Comparison of ENCODE assay signal across 9 mouse cellular contexts in genomic region chr17:32753634-32754033, GRCm38 (mm10). TPM values are rescaled to one million over a fixed set of nuclear protein-coding genes. Genes with fewer than 3 reads are reported as not detected.
A peak's percentile ranks its signal among the peaks of the same experiment; 100 is the strongest.
DNase-seq lines count a peak whose midpoint lies in the region; ATAC-seq lines count a peak whose summit lies in the region.
"Had no signal": no experiment of that assay in that cellular context is flagged by ENCODE, and none has a peak within 500 bp of the region (broad histone marks: within the 10 kb centered on the region; RNA-seq: fewer than 3 reads in every experiment).

No protein-coding gene starts in this region.

- no peaks in the 10 kb centered on the region for H3K9me3 ChIP-seq in hindbrain, embryonic 11.5 days (ENCODE audit: control insufficient read depth, low read length)
- no peaks in the 10 kb centered on the region for H3K9me3 ChIP-seq in hindbrain, embryonic 12.5 days (replicated peaks)
- H3K9me3 ChIP-seq in kidney, embryonic 15.5 days (replicated peaks) = no peaks in the 10 kb centered on the region
- H3K9me3 ChIP-seq: lung, embryonic 15.5 days had no signal

- H3K4me1 ChIP-seq in hindbrain, embryonic 11.5 days (replicated peaks; ENCODE audit: control insufficient read depth, insufficient read depth, low read length) = no peaks in the 10 kb centered on the region
- no peaks in the 10 kb centered on the region for H3K4me1 ChIP-seq in hindbrain, embryonic 12.5 days
- H3K4me1 ChIP-seq in kidney, embryonic 15.5 days = no peaks in the 10 kb centered on the region
- H3K4me1 ChIP-seq: lung, embryonic 15.5 days had no signal

- ATAC-seq in hindbrain, embryonic 11.5 days (ENCODE audit: low FRiP score) = no peak
- no peak for ATAC-seq in hindbrain, embryonic 12.5 days (ENCODE audit: low FRiP score)
- no peak for ATAC-seq in kidney, embryonic 15.5 days (replicated peaks; ENCODE audit: low FRiP score)
- no peak for ATAC-seq in cerebellum, adult (ENCODE audit: insufficient number of reproducible peaks, low FRiP score, low TSS enrichment)

- no peak overlapping the region for H3K4me3 ChIP-seq in hindbrain, embryonic 11.5 days (ENCODE audit: low read depth, low read length)
- H3K4me3 ChIP-seq in hindbrain, embryonic 12.5 days = no peak overlapping the region
- H3K4me3 ChIP-seq in kidney, embryonic 15.5 days (replicated peaks) = no peak overlapping the region
- H3K4me3 ChIP-seq: lung, embryonic 15.5 days had no signal

- no peak overlapping the region for H3K9ac ChIP-seq in hindbrain, embryonic 11.5 days (ENCODE audit: low read depth, low read length)
- no peak overlapping the region for H3K9ac ChIP-seq in hindbrain, embryonic 12.5 days
- H3K9ac ChIP-seq in kidney, embryonic 15.5 days = no peak overlapping the region
- H3K9ac ChIP-seq: lung, embryonic 15.5 days had no signal

- no peaks in the 10 kb centered on the region for H3K27me3 ChIP-seq in hindbrain, embryonic 11.5 days (ENCODE audit: control insufficient read depth, insufficient read depth, low read length)
- no peaks in the 10 kb centered on the region for H3K27me3 ChIP-seq in hindbrain, embryonic 12.5 days
- no peaks in the 10 kb centered on the region for H3K27me3 ChIP-seq in kidney, embryonic 15.5 days
- H3K27me3 ChIP-seq: lung, embryonic 15.5 days had no signal

- H3K36me3 ChIP-seq in hindbrain, embryonic 11.5 days (ENCODE audit: control insufficient read depth, insufficient read depth, low read length) = no peaks in the 10 kb centered on the region
- no peaks in the 10 kb centered on the region for H3K36me3 ChIP-seq in hindbrain, embryonic 12.5 days
- no peaks in the 10 kb centered on the region for H3K36me3 ChIP-seq in kidney, embryonic 15.5 days
- H3K36me3 ChIP-seq: lung, embryonic 15.5 days had no signal

- no peak overlapping the region for H3K4me2 ChIP-seq in hindbrain, embryonic 11.5 days (replicated peaks; ENCODE audit: low read depth, low read length)
- H3K4me2 ChIP-seq in hindbrain, embryonic 12.5 days (replicated peaks) = no peak overlapping the region
- H3K4me2 ChIP-seq in kidney, embryonic 15.5 days = peak overlapping the region; percentile 22; the same call in 1 of the 2 replicates
- H3K4me2 ChIP-seq: lung, embryonic 15.5 days had no signal

- WGBS in hindbrain, embryonic 11.5 days = 11% methylated on average over 12 of the region's 12 CpGs
- 13% methylated on average over 12 of the region's 12 CpGs for WGBS in hindbrain, embryonic 12.5 days
- WGBS in kidney, embryonic 15.5 days = 18% methylated on average over 12 of the region's 12 CpGs

- H3K27ac ChIP-seq in hindbrain, embryonic 11.5 days (ENCODE audit: low read depth, low read length) = no peak overlapping the region
- H3K27ac ChIP-seq in hindbrain, embryonic 12.5 days = no peak overlapping the region
- no peak overlapping the region for H3K27ac ChIP-seq in kidney, embryonic 15.5 days
- H3K27ac ChIP-seq: lung, embryonic 15.5 days had no signal

- DNase-seq in hindbrain, embryonic 11.5 days (ENCODE audit: low spot score) = peak; percentile 51
- peak; percentile 87 for DNase-seq in R1 (ENCODE audit: low read depth, low spot score)
- peak; percentile 35 for DNase-seq in embryo, embryonic 9.5 days (ENCODE audit: extremely low spot score)
- peak; percentile 72 for DNase-seq in retina, embryonic 14.5 days (ENCODE audit: low spot score)
- no peak for DNase-seq in right cerebral cortex, adult 2 months (ENCODE audit: low spot score in 2 of 2)

RNA-seq across cellular contexts. Expression of gene Zfp871, which starts 34.5 kb away (rescaled TPM):
- 38.3 and 56.8 TPM in 2 replicates for polyA plus RNA-seq in hindbrain, embryonic 11.5 days (2014; fragmentation: Nextera tagmentation; extraction: Ambion mirVana)
- polyA plus RNA-seq in hindbrain, embryonic 12.5 days (2016; fragmentation: Nextera tagmentation; extraction: Ambion mirVana) = 47.6 and 49.9 TPM in 2 replicates
- 31.2 and 33.4 TPM in 2 replicates for polyA plus RNA-seq in kidney, embryonic 15.5 days (2015; fragmentation: Nextera tagmentation; extraction: Ambion mirVana)

RNA-seq across cellular contexts. Expression of gene Zfp811, which starts 56.1 kb away (rescaled TPM):
- 43.0 and 49.1 TPM in 2 replicates for polyA plus RNA-seq in hindbrain, embryonic 11.5 days (2014; fragmentation: Nextera tagmentation; extraction: Ambion mirVana)
- 42.9 and 46.4 TPM in 2 replicates for polyA plus RNA-seq in hindbrain, embryonic 12.5 days (2016; fragmentation: Nextera tagmentation; extraction: Ambion mirVana)
- 3.0 TPM in 2 replicates for polyA plus RNA-seq in kidney, embryonic 15.5 days (2015; fragmentation: Nextera tagmentation; extraction: Ambion mirVana)

Comparison
In these comparisons a context has a peak if more than half of its experiments do, and no peak if none do; other contexts are left out.
1. DNase-seq: peak in hindbrain, embryonic 11.5 days (single experiment), R1 (single experiment), embryo, embryonic 9.5 days (single experiment) and retina, embryonic 14.5 days (single experiment); none in right cerebral cortex, adult 2 months (0 of 2).
2. RNA of gene Zfp811, which starts 56.1 kb away (polyA plus RNA-seq): 43.0 to 49.1 TPM in hindbrain, embryonic 11.5 days and 42.9 to 46.4 TPM in hindbrain, embryonic 12.5 days; 3.0 TPM in kidney, embryonic 15.5 days; every median in the first group is over 10 times any median in the second.